Mouse (Mus musculus) megakaryocyte-erythroid progenitor cell, adult 5-6 weeks (primary cell): Measurements from ENCODE around the gene Ormdl2. TPM values are rescaled to one million over a fixed set of nuclear protein-coding genes. Genes with fewer than 3 reads are reported as not detected.

Experiments
- total RNA-seq, 2 experiments: library from RNA; stranded (forward) in 1 of 2; stranded (reverse) in 1 of 2; fragments of 200-1000, 215-1000 nt in 1 of 2; fragments of >200 nt in 1 of 2; fragmentation: Nextera tagmentation in 1 of 2; gene quantifications; 2 replicates each; pipeline ENCODE4 v1.2.3; 2014 to 2017

Gene Ormdl2
- total RNA-seq, 2 experiments from 2014 or later, result 70.3 to 115 TPM

Other genes starting within 250 kb of the Ormdl2 start
- gene Erbb3, start 232.0 kb downstream of the Ormdl2 start, total RNA-seq (2014; fragmentation: Nextera tagmentation), result 1.9 and 3.2 TPM in 2 replicates
- gene Erbb3, start 232.0 kb downstream of the Ormdl2 start, total RNA-seq (2017), result 0.09 and 1.2 TPM in 2 replicates
- 3,309 and 3,313 TPM in 2 replicates for gene Rps26, start 194.9 kb downstream of the Ormdl2 start, total RNA-seq (2014; fragmentation: Nextera tagmentation)
- 1,110 and 1,543 TPM in 2 replicates for gene Rps26, start 194.9 kb downstream of the Ormdl2 start, total RNA-seq (2017)
- gene Ikzf4, start 175.7 kb downstream of the Ormdl2 start, total RNA-seq (2014; fragmentation: Nextera tagmentation), result 0.25 and 0.26 TPM in 2 replicates
- 0.19 TPM in 1 of 2 replicates, not detected in the other for gene Ikzf4, start 175.7 kb downstream of the Ormdl2 start, total RNA-seq (2017)
- gene Suox, start 147.6 kb downstream of the Ormdl2 start, total RNA-seq (2014; fragmentation: Nextera tagmentation), result 7.0 and 7.8 TPM in 2 replicates
- gene Suox, start 147.6 kb downstream of the Ormdl2 start, total RNA-seq (2017), result 4.6 and 5.1 TPM in 2 replicates
- gene Rab5b, start 125.4 kb downstream of the Ormdl2 start, total RNA-seq (2014; fragmentation: Nextera tagmentation), result 16.2 and 22.1 TPM in 2 replicates
- 16.6 and 19.1 TPM in 2 replicates for gene Rab5b, start 125.4 kb downstream of the Ormdl2 start, total RNA-seq (2017)
- not detected in 2 replicates for gene Pmel, start 117.5 kb downstream of the Ormdl2 start, total RNA-seq (2014; fragmentation: Nextera tagmentation)
- gene Pmel, start 117.5 kb downstream of the Ormdl2 start, total RNA-seq (2017), result not detected in 2 replicates
- 68.6 and 94.9 TPM in 2 replicates for gene Cdk2, start 116.6 kb downstream of the Ormdl2 start, total RNA-seq (2014; fragmentation: Nextera tagmentation)
- 46.7 and 66.1 TPM in 2 replicates for gene Cdk2, start 116.6 kb downstream of the Ormdl2 start, total RNA-seq (2017)
- gene Dgka, start 76.8 kb downstream of the Ormdl2 start, total RNA-seq (2014; fragmentation: Nextera tagmentation), result 10.6 and 11.4 TPM in 2 replicates
- gene Dgka, start 76.8 kb downstream of the Ormdl2 start, total RNA-seq (2017), result 1.0 and 6.1 TPM in 2 replicates
- 26.6 and 38.0 TPM in 2 replicates for gene Pym1, start 73.8 kb downstream of the Ormdl2 start, total RNA-seq (2014; fragmentation: Nextera tagmentation)
- gene Pym1, start 73.8 kb downstream of the Ormdl2 start, total RNA-seq (2017), result 27.0 and 58.4 TPM in 2 replicates
- gene Mmp19, start 30.7 kb downstream of the Ormdl2 start, total RNA-seq (2014; fragmentation: Nextera tagmentation), result not detected in 2 replicates
- gene Mmp19, start 30.7 kb downstream of the Ormdl2 start, total RNA-seq (2017), result 0.05 and 0.23 TPM in 2 replicates
- 18.6 and 21.5 TPM in 2 replicates for gene Dnajc14, start 17.6 kb downstream of the Ormdl2 start, total RNA-seq (2014; fragmentation: Nextera tagmentation)
- 20.8 and 30.7 TPM in 2 replicates for gene Dnajc14, start 17.6 kb downstream of the Ormdl2 start, total RNA-seq (2017)
- 4.6 and 6.9 TPM in 2 replicates for gene Tmem198b, start 17.3 kb downstream of the Ormdl2 start, total RNA-seq (2014; fragmentation: Nextera tagmentation)
- 1.5 and 2.8 TPM in 2 replicates for gene Tmem198b, start 17.3 kb downstream of the Ormdl2 start, total RNA-seq (2017)
- gene Sarnp, start 4.3 kb downstream of the Ormdl2 start, total RNA-seq (2014; fragmentation: Nextera tagmentation), result 166 and 201 TPM in 2 replicates
- gene Sarnp, start 4.3 kb downstream of the Ormdl2 start, total RNA-seq (2017), result 364 and 369 TPM in 2 replicates
- 0.35 TPM in 1 of 2 replicates, not detected in the other for gene Gdf11, start 70.1 kb upstream of the Ormdl2 start, total RNA-seq (2014; fragmentation: Nextera tagmentation)
- gene Gdf11, start 70.1 kb upstream of the Ormdl2 start, total RNA-seq (2017), result 0.69 TPM in 1 of 2 replicates, not detected in the other
- gene Cd63, start 79.3 kb upstream of the Ormdl2 start, total RNA-seq (2014; fragmentation: Nextera tagmentation), result 6.8 and 19.4 TPM in 2 replicates
- 15.5 and 18.0 TPM in 2 replicates for gene Cd63, start 79.3 kb upstream of the Ormdl2 start, total RNA-seq (2017)
- gene Rdh5, start 101.2 kb upstream of the Ormdl2 start, total RNA-seq (2014; fragmentation: Nextera tagmentation), result 12.8 and 19.0 TPM in 2 replicates
- gene Rdh5, start 101.2 kb upstream of the Ormdl2 start, total RNA-seq (2017), result 1.1 and 3.0 TPM in 2 replicates
- gene Bloc1s1, start 102.4 kb upstream of the Ormdl2 start, total RNA-seq (2014; fragmentation: Nextera tagmentation), result 45.7 and 94.6 TPM in 2 replicates
- gene Bloc1s1, start 102.4 kb upstream of the Ormdl2 start, total RNA-seq (2017), result 73.8 and 82.2 TPM in 2 replicates
- not detected in 2 replicates for gene Itga7, start 112.2 kb upstream of the Ormdl2 start, total RNA-seq (2014; fragmentation: Nextera tagmentation)
- 0.04 and 0.19 TPM in 2 replicates for gene Itga7, start 112.2 kb upstream of the Ormdl2 start, total RNA-seq (2017)
- not detected in 2 replicates for gene Mettl7b, start 139.3 kb upstream of the Ormdl2 start, total RNA-seq (2014; fragmentation: Nextera tagmentation)
- not detected in 2 replicates for gene Mettl7b, start 139.3 kb upstream of the Ormdl2 start, total RNA-seq (2017)
- gene Olfr9, start 167.8 kb upstream of the Ormdl2 start, total RNA-seq (2014; fragmentation: Nextera tagmentation), result not detected in 2 replicates
- not detected in 2 replicates for gene Olfr9, start 167.8 kb upstream of the Ormdl2 start, total RNA-seq (2017)
- not detected in 2 replicates for gene Olfr763, start 189.1 kb upstream of the Ormdl2 start, total RNA-seq (2014; fragmentation: Nextera tagmentation)
- not detected in 2 replicates for gene Olfr763, start 189.1 kb upstream of the Ormdl2 start, total RNA-seq (2017)
- not detected in 2 replicates for gene Olfr764-ps1, start 218.3 kb upstream of the Ormdl2 start, total RNA-seq (2014; fragmentation: Nextera tagmentation)
- gene Olfr764-ps1, start 218.3 kb upstream of the Ormdl2 start, total RNA-seq (2017), result not detected in 2 replicates
- not detected in 2 replicates for gene Olfr765, start 228.4 kb upstream of the Ormdl2 start, total RNA-seq (2014; fragmentation: Nextera tagmentation)
- gene Olfr765, start 228.4 kb upstream of the Ormdl2 start, total RNA-seq (2017), result not detected in 2 replicates
- not detected in 2 replicates for gene Olfr766-ps1, start 247.3 kb upstream of the Ormdl2 start, total RNA-seq (2014; fragmentation: Nextera tagmentation)
- gene Olfr766-ps1, start 247.3 kb upstream of the Ormdl2 start, total RNA-seq (2017), result not detected in 2 replicates